Mouse (Mus musculus): Measurements from ENCODE around the gene Hjurp. TPM values are rescaled to one million over a fixed set of nuclear protein-coding genes. Genes with fewer than 3 reads are reported as not detected.
A peak's percentile ranks its signal among the peaks of the same experiment; 100 is the strongest.

The Hjurp gene
- polyA plus RNA-seq (2017; shearing (Covaris generic)), result 10 to 100 TPM; 38.2 to 70.5 TPM

- peak; percentile 89 for ATAC-seq
Measured at GRCm38 (mm10) chr1:88277098-88277817, at the start of gene Hjurp, which contains the start of gene Trpm8. TSS of gene Hjurp (minus strand) at chr1:88277633. TSS of gene Trpm8 (plus strand) at chr1:88277661.

- no peak for ATAC-seq
Measured at GRCm38 (mm10) chr1:88323101-88323500, 45.7 kb upstream of the Hjurp start.

- no peak for ATAC-seq
Measured at GRCm38 (mm10) chr1:88322146-88322545, 44.7 kb upstream of the Hjurp start.

- no peak for ATAC-seq
Measured at GRCm38 (mm10) chr1:88320821-88321395, 43.5 kb upstream of the Hjurp start.

- no peak for ATAC-seq
Measured at GRCm38 (mm10) chr1:88318531-88319060, 41.2 kb upstream of the Hjurp start.

- ATAC-seq, result no peak
Measured at GRCm38 (mm10) chr1:88317279-88317678, 39.8 kb upstream of the Hjurp start.

GRCm38 (mm10) chr1:88310349-88310748 lies 32.9 kb upstream of the Hjurp start:
- no peak for ATAC-seq

- ATAC-seq, result no peak
Measured at GRCm38 (mm10) chr1:88309905-88310304, 32.5 kb upstream of the Hjurp start.

- ATAC-seq, result no peak
Measured at GRCm38 (mm10) chr1:88309020-88309419, 31.6 kb upstream of the Hjurp start.

GRCm38 (mm10) chr1:88307180-88307579 lies 29.7 kb upstream of the Hjurp start:
- no peak for ATAC-seq

GRCm38 (mm10) chr1:88306543-88306942 lies 29.1 kb upstream of the Hjurp start:
- ATAC-seq, result no peak

- no peak for ATAC-seq
Measured at GRCm38 (mm10) chr1:88305018-88305795, 27.8 kb upstream of the Hjurp start.

GRCm38 (mm10) chr1:88304261-88304985 lies 27.0 kb upstream of the Hjurp start:
- ATAC-seq, result no peak

- no peak for ATAC-seq
Measured at GRCm38 (mm10) chr1:88303762-88304161, 26.3 kb upstream of the Hjurp start.

GRCm38 (mm10) chr1:88302057-88302740 lies 24.8 kb upstream of the Hjurp start:
- ATAC-seq, result no peak

GRCm38 (mm10) chr1:88301121-88302014 lies 23.9 kb upstream of the Hjurp start:
- peak; percentile 64 for ATAC-seq

- ATAC-seq, result no peak
Measured at GRCm38 (mm10) chr1:88300301-88301050, 23.0 kb upstream of the Hjurp start.

- ATAC-seq, result no peak
Measured at GRCm38 (mm10) chr1:88299529-88299945, 22.1 kb upstream of the Hjurp start.

- no peak for ATAC-seq
Measured at GRCm38 (mm10) chr1:88298686-88299528, 21.5 kb upstream of the Hjurp start.
